Mouse (Mus musculus): ENCODE measurements around the gene Gtf2e1. TPM values are rescaled to one million over a fixed set of nuclear protein-coding genes. Genes with fewer than 3 reads are reported as not detected.

The Gtf2e1 gene
- polyA plus RNA-seq, 1 experiment, result 10.3 TPM

DNA sequence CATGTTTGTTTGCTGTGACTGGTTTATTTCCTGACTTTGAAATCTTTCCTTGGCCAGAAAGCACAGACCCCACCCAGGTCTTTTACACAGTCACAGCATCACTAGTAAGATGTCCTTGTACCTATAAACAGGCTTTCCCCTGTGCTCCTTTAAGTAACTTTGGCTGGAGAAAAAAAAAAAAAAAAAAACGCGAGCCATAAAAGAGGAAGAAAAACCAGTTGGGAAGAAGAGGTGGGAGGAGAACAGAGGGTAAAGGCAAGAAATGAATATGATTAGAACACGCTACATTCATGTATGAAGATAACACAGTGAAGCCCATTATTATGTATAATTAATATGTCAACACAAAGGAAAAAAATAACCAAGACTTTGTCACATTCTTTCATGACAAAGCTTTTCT lies 35.7 kb upstream of the Gtf2e1 start:
- TF ChIP-seq CEBPB (IDR thresholded peaks at IDR 0.05; ENCODE audit: insufficient read depth, poor library complexity, severe bottlenecking) (no peak), USF1 (IDR thresholded peaks at IDR 0.05; ENCODE audit: low read depth) (no peak), TCF3 (IDR thresholded peaks at IDR 0.05; ENCODE audit: insufficient read length, low read depth) (no peak), TCF12 (IDR thresholded peaks at IDR 0.05; ENCODE audit: insufficient read depth, poor library complexity, severe bottlenecking) (no peak), MAX (IDR thresholded peaks at IDR 0.05; ENCODE audit: low read depth) (no peak), POLR2A (IDR thresholded peaks at IDR 0.05; ENCODE audit: insufficient read length, low read depth) (no peak), SRF (IDR thresholded peaks at IDR 0.05; ENCODE audit: control insufficient read depth, insufficient read length, low read depth) (no peak), REST (IDR thresholded peaks at IDR 0.05; ENCODE audit: insufficient read depth, insufficient read length) (no peak), MYOG (IDR thresholded peaks at IDR 0.05; ENCODE audit: control insufficient read depth in 1 of 3, insufficient read depth in 1 of 3, insufficient read length in 2 of 3, low read depth in 2 of 3) (no peak), E2F4 (IDR thresholded peaks at IDR 0.05; ENCODE audit: insufficient read depth) (no peak), POLR2AphosphoS2 (IDR thresholded peaks at IDR 0.05; ENCODE audit: insufficient read length, low read depth) (no peak), MYOD1 (IDR thresholded peaks at IDR 0.05; ENCODE audit: control insufficient read depth in 1 of 3, insufficient read length in 2 of 3, low read depth in 2 of 3) (no peak)
- Histone ChIP-seq H3K79me2 (ENCODE audit: control insufficient read depth, insufficient read depth) (no peaks in the 10 kb centered on the region), H3K4me2 (ENCODE audit: low read depth) (no peak overlapping the region), H3K4me3 (no peak overlapping the region), H3ac (ENCODE audit: control insufficient read depth, insufficient read length) (no peak overlapping the region), H3K36me3 (ENCODE audit: control insufficient read depth, insufficient read depth) (peaks cover 3% of the 10 kb centered on the region), H3K27me3 (ENCODE audit: control insufficient read depth, insufficient read depth, insufficient read length) (no peaks in the 10 kb centered on the region)

DNA sequence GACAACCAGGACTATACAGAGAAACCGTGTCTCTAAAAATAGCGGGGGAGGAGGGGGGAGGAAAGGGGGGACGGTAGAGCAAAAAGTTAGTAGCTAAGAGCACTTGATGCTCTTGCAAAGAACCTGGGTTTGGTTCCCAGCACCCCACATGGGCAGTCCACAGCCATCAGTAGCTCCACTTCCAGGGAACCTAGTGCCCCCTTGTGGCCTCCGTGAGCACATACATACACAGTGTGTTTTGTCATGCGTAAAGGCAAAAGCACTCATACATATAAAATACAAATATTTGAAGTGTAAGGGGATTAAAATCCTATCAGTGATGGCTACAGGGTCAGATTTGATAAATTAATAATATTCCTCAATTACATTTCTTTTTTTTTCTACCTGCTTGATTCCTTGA lies 33.5 kb upstream of the Gtf2e1 start:
- Histone ChIP-seq H3K4me3 (no peak overlapping the region), H3ac (ENCODE audit: control insufficient read depth, insufficient read length) (no peak overlapping the region), H3K4me2 (ENCODE audit: low read depth) (no peak overlapping the region), H3K27me3 (ENCODE audit: control insufficient read depth, insufficient read depth, insufficient read length) (no peaks in the 10 kb centered on the region), H3K36me3 (ENCODE audit: control insufficient read depth, insufficient read depth) (peaks cover 3% of the 10 kb centered on the region), H3K79me2 (ENCODE audit: control insufficient read depth, insufficient read depth) (no peaks in the 10 kb centered on the region)
- TF ChIP-seq CEBPB (IDR thresholded peaks at IDR 0.05; ENCODE audit: insufficient read depth, poor library complexity, severe bottlenecking) (no peak), SRF (IDR thresholded peaks at IDR 0.05; ENCODE audit: control insufficient read depth, insufficient read length, low read depth) (no peak), POLR2AphosphoS2 (IDR thresholded peaks at IDR 0.05; ENCODE audit: insufficient read length, low read depth) (no peak), MAX (IDR thresholded peaks at IDR 0.05; ENCODE audit: low read depth) (no peak), POLR2A (IDR thresholded peaks at IDR 0.05; ENCODE audit: insufficient read length, low read depth) (no peak), E2F4 (IDR thresholded peaks at IDR 0.05; ENCODE audit: insufficient read depth) (no peak), TCF3 (IDR thresholded peaks at IDR 0.05; ENCODE audit: insufficient read length, low read depth) (no peak), USF1 (IDR thresholded peaks at IDR 0.05; ENCODE audit: low read depth) (no peak), MYOG (IDR thresholded peaks at IDR 0.05; ENCODE audit: control insufficient read depth in 1 of 3, insufficient read depth in 1 of 3, insufficient read length in 2 of 3, low read depth in 2 of 3) (no peak), REST (IDR thresholded peaks at IDR 0.05; ENCODE audit: insufficient read depth, insufficient read length) (no peak), MYOD1 (IDR thresholded peaks at IDR 0.05; ENCODE audit: control insufficient read depth in 1 of 3, insufficient read length in 2 of 3, low read depth in 2 of 3) (no peak)

DNA sequence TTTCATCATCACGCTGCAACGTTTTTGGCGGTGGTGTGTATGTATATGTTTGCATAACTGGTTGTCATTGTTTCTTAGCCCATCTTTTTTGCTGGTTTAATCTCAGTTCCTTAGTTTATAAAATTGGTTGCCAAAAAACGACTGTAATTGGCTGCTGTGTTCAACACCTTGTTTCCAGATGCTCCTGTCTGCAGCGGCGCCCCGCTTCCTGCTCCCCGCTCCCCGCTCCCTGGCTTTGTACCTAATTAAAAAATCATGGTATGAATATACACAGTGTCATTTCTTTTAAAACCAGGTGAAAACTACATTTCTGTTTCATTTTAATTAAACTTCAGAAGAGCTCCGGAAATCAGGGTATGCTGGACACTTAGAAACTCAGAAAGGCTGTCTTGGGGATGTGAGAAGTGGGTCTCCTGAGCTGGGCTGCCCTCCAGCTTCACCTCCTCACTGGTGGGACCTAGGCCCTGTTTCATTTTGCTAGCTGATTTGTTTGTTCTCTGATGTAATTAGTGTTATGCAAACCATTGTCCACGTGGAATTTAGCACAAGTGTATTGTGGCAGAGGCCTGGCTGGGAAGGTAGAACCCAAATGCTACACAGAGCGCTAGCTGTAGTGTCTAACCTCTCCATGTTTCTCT lies 32.6 kb upstream of the Gtf2e1 start:
- H3K27me3 ChIP-seq (ENCODE audit: control insufficient read depth, insufficient read depth, insufficient read length), result no peaks in the 10 kb centered on the region
- TF ChIP-seq REST (IDR thresholded peaks at IDR 0.05; ENCODE audit: insufficient read depth, insufficient read length) (no peak), CEBPB (IDR thresholded peaks at IDR 0.05; ENCODE audit: insufficient read depth, poor library complexity, severe bottlenecking) (no peak), E2F4 (IDR thresholded peaks at IDR 0.05; ENCODE audit: insufficient read depth) (no peak), TCF3 (IDR thresholded peaks at IDR 0.05; ENCODE audit: insufficient read length, low read depth) (no peak), USF1 (IDR thresholded peaks at IDR 0.05; ENCODE audit: low read depth) (no peak), MYOG (IDR thresholded peaks at IDR 0.05; ENCODE audit: control insufficient read depth in 1 of 3, insufficient read depth in 1 of 3, insufficient read length in 2 of 3, low read depth in 2 of 3) (no peak), MYOD1 (IDR thresholded peaks at IDR 0.05; ENCODE audit: control insufficient read depth in 1 of 3, insufficient read length in 2 of 3, low read depth in 2 of 3) (no peak), POLR2AphosphoS2 (IDR thresholded peaks at IDR 0.05; ENCODE audit: insufficient read length, low read depth) (no peak)
- no peak overlapping the region for H3K4me3 ChIP-seq
- H3K36me3 ChIP-seq (ENCODE audit: control insufficient read depth, insufficient read depth), result peaks cover 3% of the 10 kb centered on the region
- H3ac ChIP-seq (ENCODE audit: control insufficient read depth, insufficient read length), result no peak overlapping the region
- H3K79me2 ChIP-seq (ENCODE audit: control insufficient read depth, insufficient read depth), result no peaks in the 10 kb centered on the region
- no peak overlapping the region for H3K4me2 ChIP-seq (ENCODE audit: low read depth)

DNA sequence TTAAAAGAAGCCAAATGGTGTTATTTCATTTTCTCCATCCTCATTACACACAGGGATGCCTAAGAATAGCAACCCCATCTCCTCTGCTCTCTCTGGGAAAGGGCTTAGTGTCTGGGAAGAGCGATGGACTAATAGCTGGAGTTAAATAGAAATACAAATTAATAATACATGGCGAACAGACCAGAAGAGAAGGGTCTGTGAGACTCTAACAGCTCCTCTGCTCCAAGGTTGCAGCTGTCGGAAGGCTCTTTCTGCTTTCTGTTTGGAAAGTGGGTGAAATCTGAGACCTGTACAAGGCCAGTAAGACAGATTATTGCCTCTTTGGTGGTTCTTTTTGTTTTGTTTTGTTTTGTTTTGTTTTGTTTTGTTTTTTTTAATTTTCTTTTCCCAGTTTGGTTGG lies 32.0 kb upstream of the Gtf2e1 start:
- Histone ChIP-seq H3K4me3 (no peak overlapping the region), H3K27me3 (ENCODE audit: control insufficient read depth, insufficient read depth, insufficient read length) (no peaks in the 10 kb centered on the region), H3ac (ENCODE audit: control insufficient read depth, insufficient read length) (no peak overlapping the region), H3K36me3 (ENCODE audit: control insufficient read depth, insufficient read depth) (peaks cover 3% of the 10 kb centered on the region), H3K4me2 (ENCODE audit: low read depth) (no peak overlapping the region), H3K79me2 (ENCODE audit: control insufficient read depth, insufficient read depth) (no peaks in the 10 kb centered on the region)
- TF ChIP-seq E2F4 (IDR thresholded peaks at IDR 0.05; ENCODE audit: insufficient read depth), result no peak
- TF ChIP-seq CEBPB (IDR thresholded peaks at IDR 0.05; ENCODE audit: insufficient read depth, poor library complexity, severe bottlenecking), result no peak
- TF ChIP-seq POLR2AphosphoS2 (IDR thresholded peaks at IDR 0.05; ENCODE audit: insufficient read length, low read depth), result no peak
- TF ChIP-seq SRF (IDR thresholded peaks at IDR 0.05; ENCODE audit: control insufficient read depth, insufficient read length, low read depth), result no peak
- TF ChIP-seq MAX (IDR thresholded peaks at IDR 0.05; ENCODE audit: low read depth), result no peak
- no peak for TF ChIP-seq USF1 (IDR thresholded peaks at IDR 0.05; ENCODE audit: low read depth)
- TF ChIP-seq POLR2A (IDR thresholded peaks at IDR 0.05; ENCODE audit: insufficient read length, low read depth), result no peak
- no peak for TF ChIP-seq MYOD1 (IDR thresholded peaks at IDR 0.05; ENCODE audit: control insufficient read depth in 1 of 3, insufficient read length in 2 of 3, low read depth in 2 of 3)
